Comparison of ENCODE assay signal across 10 mouse cellular contexts in genomic region chr7:141011238-141011770, GRCm38 (mm10). TPM values are rescaled to one million over a fixed set of nuclear protein-coding genes. Genes with fewer than 3 reads are reported as not detected.
A peak's percentile ranks its signal among the peaks of the same experiment; 100 is the strongest.
DNase-seq lines count a peak whose midpoint lies in the region; ATAC-seq and TF ChIP-seq lines count a peak whose summit lies in the region.
"Had no signal": no experiment of that assay in that cellular context is flagged by ENCODE, and none has a peak within 500 bp of the region (broad histone marks: within the 10 kb centered on the region; RNA-seq: fewer than 3 reads in every experiment).

No protein-coding gene starts in this region.

- no peak overlapping the region for H3K4me3 ChIP-seq in forebrain, embryonic 10.5 days
- no peak overlapping the region for H3K4me3 ChIP-seq in forebrain, embryonic 13.5 days
- H3K4me3 ChIP-seq in lung, embryonic 15.5 days = no peak overlapping the region
- no peak overlapping the region for H3K4me3 ChIP-seq in embryonic fibroblast, embryonic 13.5 days (ENCODE audit: insufficient read depth, low read length)
- H3K4me3 ChIP-seq in liver, embryonic 16.5 days (ENCODE audit: low read depth, low read length) = no peak overlapping the region

- no peak for TF ChIP-seq CTCF in embryonic fibroblast, embryonic 13.5 days (IDR thresholded peaks at IDR 0.05; ENCODE audit: borderline replicate concordance, insufficient read depth, low read length)

- no peak for ATAC-seq in forebrain, embryonic 13.5 days
- no peak for ATAC-seq in lung, embryonic 15.5 days (ENCODE audit: borderline replicate concordance, extremely low read depth, low FRiP score, low TSS enrichment)
- peak; percentile 14; the same call in 1 of the 2 replicates for ATAC-seq in liver, embryonic 16.5 days (ENCODE audit: low read depth)

- H3K27me3 ChIP-seq in forebrain, embryonic 10.5 days (ENCODE audit: poor library complexity, severe bottlenecking) = peaks cover 24% of the 10 kb centered on the region
- no peaks in the 10 kb centered on the region for H3K27me3 ChIP-seq in forebrain, embryonic 13.5 days
- no peaks in the 10 kb centered on the region for H3K27me3 ChIP-seq in lung, embryonic 15.5 days
- no peaks in the 10 kb centered on the region for H3K27me3 ChIP-seq in liver, embryonic 16.5 days (ENCODE audit: control insufficient read depth, insufficient read depth, low read depth, low read length)

- no peaks in the 10 kb centered on the region for H3K9me3 ChIP-seq in forebrain, embryonic 10.5 days
- H3K9me3 ChIP-seq in forebrain, embryonic 13.5 days (replicated peaks) = no peaks in the 10 kb centered on the region
- no peaks in the 10 kb centered on the region for H3K9me3 ChIP-seq in lung, embryonic 15.5 days
- H3K9me3 ChIP-seq in liver, embryonic 16.5 days (replicated peaks; ENCODE audit: control insufficient read depth, low read length) = no peaks in the 10 kb centered on the region

- WGBS in forebrain, embryonic 10.5 days = 92% methylated on average over 7 of the region's 7 CpGs
- 88% methylated on average over 7 of the region's 7 CpGs for WGBS in forebrain, embryonic 13.5 days
- 83% methylated on average over 7 of the region's 7 CpGs for WGBS in lung, embryonic 15.5 days
- 50% methylated on average over 7 of the region's 7 CpGs for WGBS in liver, embryonic 16.5 days (ENCODE audit: insufficient replicate concordance)

- H3K27ac ChIP-seq in forebrain, embryonic 10.5 days = peak overlapping the region; percentile 63; the same call in 1 of the 2 replicates
- no peak overlapping the region for H3K27ac ChIP-seq in forebrain, embryonic 13.5 days
- peak overlapping the region; percentile 76 for H3K27ac ChIP-seq in lung, embryonic 15.5 days
- peak overlapping the region; percentile 95 for H3K27ac ChIP-seq in embryonic fibroblast, embryonic 13.5 days (ENCODE audit: insufficient read depth, low read length)
- no peak overlapping the region; the same call in 1 of the 2 replicates for H3K27ac ChIP-seq in liver, embryonic 16.5 days (ENCODE audit: low read length)

- no peak overlapping the region for H3K4me2 ChIP-seq in forebrain, embryonic 13.5 days
- H3K4me2 ChIP-seq in lung, embryonic 15.5 days = peak overlapping the region; percentile 65; the same call in 1 of the 2 replicates
- peak overlapping the region; percentile 43; the same call in 1 of the 2 replicates for H3K4me2 ChIP-seq in liver, embryonic 16.5 days (ENCODE audit: low read depth, low read length)

- no peaks in the 10 kb centered on the region for H3K36me3 ChIP-seq in forebrain, embryonic 10.5 days (replicated peaks)
- H3K36me3 ChIP-seq in forebrain, embryonic 13.5 days (ENCODE audit: poor library complexity, severe bottlenecking) = no peaks in the 10 kb centered on the region
- no peaks in the 10 kb centered on the region for H3K36me3 ChIP-seq in lung, embryonic 15.5 days
- H3K36me3 ChIP-seq in liver, embryonic 16.5 days (ENCODE audit: control insufficient read depth, insufficient read depth) = no peaks in the 10 kb centered on the region

- DNase-seq in forebrain, embryonic 10.5 days (ENCODE audit: extremely low spot score, low spot score) = no peak
- no peak for DNase-seq in lung, postnatal 10 days
- no peak for DNase-seq in ovary, adult 18-20 months (ENCODE audit: low spot score)
- no peak for DNase-seq in adrenal gland, postnatal 4 days (ENCODE audit: low spot score in 2 of 2)

- H3K9ac ChIP-seq in forebrain, embryonic 13.5 days = no peak overlapping the region
- H3K9ac ChIP-seq in lung, embryonic 15.5 days = no peak overlapping the region
- 0 out of 2 replicates have a peak overlapping the region, but pooled peaks have one; percentile 33 for H3K9ac ChIP-seq in liver, embryonic 16.5 days (ENCODE audit: low read depth, low read length)

- TF ChIP-seq POLR2A in embryonic fibroblast, embryonic 13.5 days (IDR thresholded peaks at IDR 0.05; ENCODE audit: low read depth, low read length) = no peak

- peaks cover 32% of the 10 kb centered on the region for H3K4me1 ChIP-seq in forebrain, embryonic 10.5 days
- peaks cover 5% of the 10 kb centered on the region for H3K4me1 ChIP-seq in forebrain, embryonic 13.5 days
- H3K4me1 ChIP-seq in lung, embryonic 15.5 days = peaks cover 29% of the 10 kb centered on the region
- 0 out of 2 replicates have a peak, but pooled peaks cover 2% of the 10 kb centered on the region for H3K4me1 ChIP-seq in embryonic fibroblast, embryonic 13.5 days (ENCODE audit: control insufficient read depth, insufficient read depth, low read length)
- peaks cover 29% of the 10 kb centered on the region for H3K4me1 ChIP-seq in liver, embryonic 16.5 days (ENCODE audit: control insufficient read depth, low read depth, low read length)

RNA-seq across cellular contexts. Expression of gene Ifitm3, which starts 0.7 kb away (rescaled TPM):
- polyA plus RNA-seq in forebrain, embryonic 10.5 days (2016; fragmentation: Nextera tagmentation; extraction: Ambion mirVana) = 10.8 and 13.8 TPM in 2 replicates
- polyA plus RNA-seq in forebrain, embryonic 13.5 days (2015; fragmentation: Nextera tagmentation; extraction: Ambion mirVana) = 12.7 and 18.1 TPM in 2 replicates
- 238 and 246 TPM in 2 replicates for polyA plus RNA-seq in lung, embryonic 15.5 days (2015; fragmentation: Nextera tagmentation; extraction: Ambion mirVana)
- polyA plus RNA-seq in embryonic fibroblast, embryonic 13.5 days (2011; ENCODE audit: insufficient read length, low read depth, missing spikeins) = 1,040 and 1,188 TPM in 2 replicates
- 68.0 and 76.2 TPM in 2 replicates for polyA plus RNA-seq in liver, embryonic 16.5 days (2015; fragmentation: Nextera tagmentation; extraction: Ambion mirVana)
- total RNA-seq in adrenal gland, postnatal 4 days (2021) = 100 to 1,000 TPM; 109 to 115 TPM

RNA-seq across cellular contexts. Expression of gene Ifitm6, which starts 6.4 kb away (rescaled TPM):
- not detected in 2 replicates for polyA plus RNA-seq in forebrain, embryonic 10.5 days (2016; fragmentation: Nextera tagmentation; extraction: Ambion mirVana)
- not detected in 2 replicates for polyA plus RNA-seq in forebrain, embryonic 13.5 days (2015; fragmentation: Nextera tagmentation; extraction: Ambion mirVana)
- polyA plus RNA-seq in lung, embryonic 15.5 days (2015; fragmentation: Nextera tagmentation; extraction: Ambion mirVana) = 1.4 and 1.6 TPM in 2 replicates
- not detected in 2 replicates for polyA plus RNA-seq in embryonic fibroblast, embryonic 13.5 days (2011; ENCODE audit: insufficient read length, low read depth, missing spikeins)
- 23.3 and 28.4 TPM in 2 replicates for polyA plus RNA-seq in liver, embryonic 16.5 days (2015; fragmentation: Nextera tagmentation; extraction: Ambion mirVana)
- total RNA-seq in adrenal gland, postnatal 4 days (2021) = 1 to 10 TPM; 2.1 to 4.5 TPM
- total RNA-seq: left cerebral cortex, postnatal 36 days had no signal

RNA-seq across cellular contexts. Expression of gene Gm17387, which starts 17.6 kb away (rescaled TPM):
- not detected in 2 replicates for polyA plus RNA-seq in forebrain, embryonic 10.5 days (2016; fragmentation: Nextera tagmentation; extraction: Ambion mirVana)
- polyA plus RNA-seq in forebrain, embryonic 13.5 days (2015; fragmentation: Nextera tagmentation; extraction: Ambion mirVana) = not detected in 2 replicates
- polyA plus RNA-seq in lung, embryonic 15.5 days (2015; fragmentation: Nextera tagmentation; extraction: Ambion mirVana) = not detected in 2 replicates
- polyA plus RNA-seq in embryonic fibroblast, embryonic 13.5 days (2011; ENCODE audit: insufficient read length, low read depth, missing spikeins) = not detected in 2 replicates
- not detected in 2 replicates for polyA plus RNA-seq in liver, embryonic 16.5 days (2015; fragmentation: Nextera tagmentation; extraction: Ambion mirVana)
- total RNA-seq in adrenal gland, postnatal 4 days (2021) = not detected
- total RNA-seq: gastrocnemius, postnatal 10 days; left cerebral cortex, postnatal 36 days had no signal

RNA-seq across cellular contexts. Expression of gene Ifitm1, which starts 44.3 kb away (rescaled TPM):
- 3.7 and 4.1 TPM in 2 replicates for polyA plus RNA-seq in forebrain, embryonic 10.5 days (2016; fragmentation: Nextera tagmentation; extraction: Ambion mirVana)
- 2.7 and 4.8 TPM in 2 replicates for polyA plus RNA-seq in forebrain, embryonic 13.5 days (2015; fragmentation: Nextera tagmentation; extraction: Ambion mirVana)
- 47.1 and 54.5 TPM in 2 replicates for polyA plus RNA-seq in lung, embryonic 15.5 days (2015; fragmentation: Nextera tagmentation; extraction: Ambion mirVana)
- polyA plus RNA-seq in embryonic fibroblast, embryonic 13.5 days (2011; ENCODE audit: insufficient read length, low read depth, missing spikeins) = 5.1 and 16.5 TPM in 2 replicates
- 15.2 and 15.4 TPM in 2 replicates for polyA plus RNA-seq in liver, embryonic 16.5 days (2015; fragmentation: Nextera tagmentation; extraction: Ambion mirVana)
- total RNA-seq in adrenal gland, postnatal 4 days (2021) = 10 to 100 TPM in 1 of 2 experiments, 1 to 10 TPM in 1; 8.0 to 13.7 TPM

RNA-seq across cellular contexts. Expression of gene B4galnt4, which starts 49.6 kb away (rescaled TPM):
- 24.6 and 30.4 TPM in 2 replicates for polyA plus RNA-seq in forebrain, embryonic 10.5 days (2016; fragmentation: Nextera tagmentation; extraction: Ambion mirVana)
- 33.0 and 34.7 TPM in 2 replicates for polyA plus RNA-seq in forebrain, embryonic 13.5 days (2015; fragmentation: Nextera tagmentation; extraction: Ambion mirVana)
- polyA plus RNA-seq in lung, embryonic 15.5 days (2015; fragmentation: Nextera tagmentation; extraction: Ambion mirVana) = 5.3 and 5.8 TPM in 2 replicates
- 0.53 and 1.6 TPM in 2 replicates for polyA plus RNA-seq in embryonic fibroblast, embryonic 13.5 days (2011; ENCODE audit: insufficient read length, low read depth, missing spikeins)
- 0.35 and 0.37 TPM in 2 replicates for polyA plus RNA-seq in liver, embryonic 16.5 days (2015; fragmentation: Nextera tagmentation; extraction: Ambion mirVana)
- 10 to 100 TPM in 1 of 2 experiments, 1 to 10 TPM in 1; 7.0 to 11.3 TPM for total RNA-seq in adrenal gland, postnatal 4 days (2021)

Comparison
In these comparisons a context has a peak if more than half of its experiments do, and no peak if none do; other contexts are left out.
1. H3K27ac ChIP-seq: peak in forebrain, embryonic 10.5 days (single experiment), lung, embryonic 15.5 days (single experiment) and embryonic fibroblast, embryonic 13.5 days (single experiment); none in forebrain, embryonic 13.5 days (single experiment) and liver, embryonic 16.5 days (single experiment).